Mouse (Mus musculus): ENCODE results near the gene Myo16.

- TF ChIP-seq POLR2A (IDR thresholded peaks at IDR 0.05; ENCODE audit: insufficient read depth, low read length) (no peak), EP300 (IDR thresholded peaks at IDR 0.05; ENCODE audit: insufficient read depth, low read depth, low read length) (no peak)
These were observed 314.8 kb downstream of the Myo16 start for GRCm38 (mm10) chr8:10468490-10468889.

All from ES-Bruce4 (cell line).